Mouse (Mus musculus) forebrain, embryonic 16.5 days (tissue): ENCODE results near the gene Uhrf2. TPM values are rescaled to one million over a fixed set of nuclear protein-coding genes. Genes with fewer than 3 reads are reported as not detected.

Experiments
- polyA plus RNA-seq: library from polyadenylated mRNA; unstranded; fragments of >200 nt; fragmentation: Nextera tagmentation; extraction: Ambion mirVana; gene quantifications from 2 replicates; pipeline ENCODE4 v1.2.1, GENCODE M21; 2015

Gene Uhrf2
- polyA plus RNA-seq, 1 experiment from 2014 or later = 73.3 TPM

Other genes with a start within 250 kb of the Uhrf2 start
- gene 9930021J03Rik, start 224.5 kb upstream of the Uhrf2 start, polyA plus RNA-seq = 7.1 and 7.7 TPM in 2 replicates
- gene Ranbp6, start 217.5 kb upstream of the Uhrf2 start, polyA plus RNA-seq = 43.5 and 44.8 TPM in 2 replicates
- gene Il33, start 105.4 kb upstream of the Uhrf2 start, polyA plus RNA-seq = 0.71 and 1.1 TPM in 2 replicates
- not detected in 2 replicates for gene Trpd52l3, start 26.7 kb upstream of the Uhrf2 start, polyA plus RNA-seq
- 10.9 and 12.4 TPM in 2 replicates for gene Gldc, start 144.9 kb downstream of the Uhrf2 start, polyA plus RNA-seq
- not detected in 2 replicates for gene Mbl2, start 202.4 kb downstream of the Uhrf2 start, polyA plus RNA-seq